Mouse (Mus musculus): ENCODE data around the gene Tgfbr3. TPM values are rescaled to one million over a fixed set of nuclear protein-coding genes. Genes with fewer than 3 reads are reported as not detected.

Tgfbr3 gene
- total RNA-seq, 2 experiments from 2014 or later: 2.4 TPM

DNA sequence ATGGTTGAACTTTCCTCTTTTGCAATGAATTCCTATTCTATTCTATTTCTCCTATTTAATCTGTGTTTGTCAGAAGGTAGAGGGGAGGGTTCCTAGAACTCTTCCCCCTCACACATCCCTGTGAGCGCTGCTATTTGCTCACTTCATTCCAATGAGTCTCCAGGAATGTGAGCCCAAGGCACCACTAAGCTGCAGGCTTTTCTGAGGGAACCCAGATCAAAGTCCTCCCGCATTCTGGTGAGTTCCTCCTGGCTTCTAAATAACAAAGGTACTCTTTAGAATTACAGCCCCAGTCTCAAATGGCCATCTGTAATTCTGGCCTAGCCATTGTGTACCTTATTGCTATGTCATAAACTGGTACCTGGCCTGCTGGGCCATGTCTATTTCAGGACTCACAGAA is 72.3 kb downstream of the Tgfbr3 start:
- ATAC-seq (replicated peaks; ENCODE audit: poor library complexity, severe bottlenecking): no peak

DNA sequence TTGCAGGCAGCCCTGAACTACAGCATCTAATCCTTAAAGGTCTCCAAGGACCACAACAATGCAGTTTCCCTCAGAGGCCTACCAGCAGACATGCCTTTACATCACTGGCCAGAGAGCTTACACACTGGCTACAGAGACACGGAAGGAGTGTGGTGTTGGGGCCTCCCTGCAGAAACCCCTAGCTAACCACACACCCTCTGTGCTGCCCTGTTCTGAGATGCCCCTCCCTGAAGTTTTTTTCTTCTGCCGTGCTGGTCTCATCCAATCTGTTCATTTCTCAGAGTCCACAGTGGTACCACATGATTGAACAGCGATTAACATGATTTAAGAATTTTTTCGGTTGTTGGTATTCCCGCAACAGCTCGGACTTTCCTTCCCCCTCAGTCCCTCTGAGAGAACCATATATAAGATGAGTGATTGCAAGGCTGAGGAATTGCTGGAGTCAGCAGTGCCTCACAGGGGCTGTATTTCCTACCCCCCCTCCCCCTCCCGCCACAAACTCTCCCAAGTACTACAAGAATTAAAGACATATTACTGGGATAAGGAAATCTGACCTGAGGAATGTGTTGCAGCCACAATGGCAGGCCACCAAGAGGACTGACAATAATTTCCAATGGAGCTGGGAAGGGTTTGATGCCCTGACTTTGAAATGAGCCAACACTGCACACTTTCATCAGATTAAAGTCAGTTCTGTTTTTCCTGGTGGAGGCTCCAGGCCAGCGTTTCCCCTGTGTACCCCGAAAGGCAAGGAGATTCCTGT is 75.9 kb downstream of the Tgfbr3 start:
- ATAC-seq (replicated peaks; ENCODE audit: poor library complexity, severe bottlenecking): no peak

DNA sequence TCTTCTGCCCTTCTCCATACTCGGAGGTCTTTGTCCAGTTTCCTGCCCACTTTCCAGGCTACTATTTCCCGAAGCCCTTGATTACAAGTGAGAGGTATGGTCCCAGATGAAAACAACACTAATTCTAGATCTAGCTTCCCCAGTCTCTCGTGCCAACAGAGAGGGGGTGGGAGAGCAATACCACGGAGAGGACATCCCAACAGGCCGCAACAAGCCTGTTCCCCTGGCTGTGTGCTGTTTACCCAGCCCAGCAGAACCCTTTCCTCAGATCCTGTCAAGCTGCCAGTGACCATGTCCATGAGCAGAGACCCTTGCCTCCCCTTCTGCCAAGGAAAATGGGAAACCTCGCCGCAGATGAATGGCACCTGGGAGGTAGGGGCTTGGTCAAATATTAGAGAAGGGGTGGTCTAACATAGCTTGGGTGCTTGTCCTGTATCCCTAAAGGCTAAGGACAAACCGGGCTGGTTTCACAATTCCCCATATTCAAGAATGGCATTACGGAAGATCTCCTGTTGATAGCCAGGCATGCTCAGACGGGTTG is 77.5 kb downstream of the Tgfbr3 start:
- ATAC-seq (replicated peaks; ENCODE audit: poor library complexity, severe bottlenecking): no peak

- ATAC-seq (replicated peaks; ENCODE audit: poor library complexity, severe bottlenecking): no peak
Measured at GRCm38 (mm10) chr5:107210040-107210439, 79.4 kb downstream of the Tgfbr3 start.

DNA sequence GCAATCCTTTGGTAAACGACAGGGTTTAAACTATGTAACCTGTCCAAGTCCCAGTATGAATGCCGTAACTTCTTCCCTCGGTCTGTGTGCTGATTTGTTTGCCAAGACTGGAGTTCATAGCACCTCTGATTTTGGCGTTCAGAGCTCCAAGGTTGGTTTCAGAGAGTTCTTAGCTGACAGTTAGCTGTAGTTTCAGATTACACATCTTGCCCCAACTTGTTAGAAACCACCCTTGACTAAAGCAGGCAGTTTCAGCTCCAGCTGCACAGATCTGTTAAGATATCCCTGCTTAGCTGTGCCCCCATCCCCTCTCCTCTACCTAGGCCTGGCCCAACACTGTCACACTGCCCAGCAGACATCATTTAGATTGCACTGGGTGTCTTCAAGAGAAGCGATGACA is 81.5 kb downstream of the Tgfbr3 start:
- ATAC-seq (replicated peaks; ENCODE audit: poor library complexity, severe bottlenecking): no peak

DNA sequence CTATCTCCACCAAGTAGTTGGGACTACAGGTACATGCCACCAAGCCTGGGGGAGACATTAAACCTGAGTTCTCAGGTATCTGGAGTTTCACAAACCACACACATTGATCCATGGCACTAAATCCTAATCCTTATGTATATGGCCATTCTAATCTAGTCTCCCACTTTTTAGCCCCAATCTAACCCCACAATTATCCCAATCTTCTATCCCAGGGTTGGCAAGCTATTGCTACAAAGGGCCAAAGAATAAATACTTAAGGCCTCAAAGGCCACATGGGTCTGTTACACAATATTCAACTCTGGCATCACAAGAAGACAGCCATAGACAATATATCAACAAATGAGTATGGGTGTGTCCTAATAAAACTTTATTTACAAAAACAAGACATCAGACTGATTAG is 85.1 kb downstream of the Tgfbr3 start:
- ATAC-seq (replicated peaks; ENCODE audit: poor library complexity, severe bottlenecking): no peak

DNA sequence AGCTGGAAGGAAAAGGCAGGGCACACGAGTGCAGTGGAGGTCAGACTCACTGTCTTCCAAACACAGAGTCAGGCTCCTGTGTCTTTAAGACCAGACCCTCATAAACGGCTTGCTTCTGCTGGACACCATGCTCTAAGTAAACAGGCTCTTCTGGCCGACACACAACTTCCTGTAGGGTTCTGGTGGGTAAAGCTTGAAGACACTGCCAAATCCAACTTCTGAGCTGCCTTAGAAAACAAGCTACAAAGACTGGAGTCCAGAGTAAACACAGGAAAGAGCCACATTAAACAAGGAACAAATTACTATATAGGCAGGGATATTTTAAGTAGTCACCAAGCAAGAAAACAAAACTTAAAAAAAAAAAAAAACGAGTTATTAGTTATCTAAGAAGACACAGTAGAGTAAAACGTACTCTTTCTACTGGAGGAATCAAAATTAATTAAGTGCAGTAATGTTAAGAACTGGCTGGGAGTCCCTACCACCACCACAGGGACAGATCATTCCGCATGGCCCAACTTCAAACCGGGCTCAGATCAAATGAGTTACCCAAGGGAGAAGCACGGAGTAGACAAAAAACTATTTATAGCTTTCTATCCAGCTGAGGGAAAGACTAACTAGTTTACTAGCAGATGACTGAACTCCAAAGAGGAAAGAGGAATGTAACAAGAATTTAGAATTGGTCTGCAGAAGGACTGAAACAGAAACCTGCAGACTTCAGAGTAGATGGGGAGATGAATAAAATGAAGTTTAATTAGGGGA is 86.4 kb downstream of the Tgfbr3 start:
- ATAC-seq (replicated peaks; ENCODE audit: poor library complexity, severe bottlenecking): no peak

DNA sequence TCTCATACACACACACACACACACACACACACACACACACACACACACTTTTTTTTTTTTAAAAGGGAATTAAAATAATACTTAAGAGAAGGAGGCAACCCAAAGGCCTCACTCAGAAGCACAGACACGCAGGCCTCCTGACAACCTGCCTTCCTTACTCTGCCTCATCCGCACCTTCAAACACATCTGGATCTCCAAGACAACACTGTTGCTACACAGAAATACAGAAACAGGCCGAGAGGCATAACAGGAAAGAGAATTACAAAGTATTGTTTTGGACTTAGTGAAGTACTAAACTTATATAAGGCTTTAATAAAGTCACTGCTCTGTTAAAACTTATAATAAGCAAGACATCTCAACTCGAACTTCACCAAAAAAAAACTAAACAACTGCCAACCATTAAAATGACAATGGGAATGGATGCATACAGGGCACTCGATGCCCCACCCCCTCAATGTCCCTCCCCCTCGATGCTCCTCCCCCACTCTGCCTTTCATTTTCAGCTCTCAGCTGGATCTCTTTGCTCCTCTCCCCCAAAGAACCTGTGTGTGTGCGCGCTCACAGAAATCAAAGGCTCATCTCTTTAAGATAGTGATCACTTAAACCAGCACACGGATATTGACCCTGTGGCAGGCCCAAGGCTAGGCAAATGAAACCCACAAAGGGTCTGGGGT is 87.8 kb downstream of the Tgfbr3 start:
- no peak for ATAC-seq (replicated peaks; ENCODE audit: poor library complexity, severe bottlenecking)

DNA sequence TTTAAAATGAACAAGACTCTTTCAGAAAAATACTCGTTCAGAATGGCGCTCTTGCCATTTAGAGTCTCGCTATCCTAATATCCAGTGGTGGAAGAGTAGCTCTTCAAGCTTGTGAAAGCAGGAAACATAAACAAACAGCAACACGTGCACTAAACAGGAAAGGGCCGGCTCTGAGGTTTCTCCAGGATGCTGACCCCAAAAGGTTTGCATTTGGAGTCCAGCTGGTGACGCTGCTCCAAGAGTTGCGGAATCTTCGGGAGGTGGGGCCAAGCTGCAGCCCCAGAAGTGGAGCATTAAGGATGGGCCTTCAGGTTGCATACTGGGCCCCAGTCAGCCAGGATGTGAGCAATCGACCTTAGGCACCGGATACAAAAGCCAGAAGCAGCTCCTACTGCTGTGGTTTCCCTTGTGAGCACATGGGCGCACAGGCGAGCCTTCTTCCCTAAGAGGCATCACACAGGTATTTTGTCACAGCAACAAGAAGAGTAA is 88.5 kb downstream of the Tgfbr3 start:
- peak; percentile 89 for ATAC-seq (replicated peaks; ENCODE audit: poor library complexity, severe bottlenecking)

- peak; percentile 43 for ATAC-seq (replicated peaks; ENCODE audit: poor library complexity, severe bottlenecking)
Measured at GRCm38 (mm10) chr5:107200221-107200635, 89.2 kb downstream of the Tgfbr3 start.

DNA sequence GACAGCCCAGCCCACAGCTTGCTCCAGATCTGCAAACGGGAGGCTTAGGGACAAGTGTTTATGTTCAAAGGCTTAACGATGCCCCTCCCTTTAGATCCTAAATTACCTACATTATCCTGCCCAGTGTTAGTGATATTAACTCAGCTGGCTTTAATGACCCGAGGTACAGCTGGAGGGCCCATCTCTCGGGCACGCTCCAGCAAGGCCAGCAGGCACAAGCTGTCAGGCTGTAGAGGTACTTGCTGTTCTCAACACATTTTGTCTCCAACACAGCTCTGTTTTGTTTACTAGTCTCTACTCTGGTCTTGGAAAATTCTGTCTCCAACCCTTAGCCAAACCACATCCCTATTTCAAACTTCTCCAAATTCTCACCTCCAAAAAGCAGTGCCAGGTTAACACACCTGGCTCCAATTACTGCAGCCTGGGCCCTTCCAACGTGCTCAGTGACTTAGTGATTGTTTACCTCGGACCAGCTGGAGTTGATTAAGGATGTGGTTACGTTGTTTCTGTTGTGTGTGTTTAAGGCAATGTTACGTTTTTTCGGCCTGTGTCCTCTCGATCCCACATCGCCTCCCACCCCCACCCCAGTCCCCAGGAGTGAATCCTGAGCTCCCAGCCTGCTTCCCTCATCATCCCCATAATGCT is 93.6 kb downstream of the Tgfbr3 start:
- no peak for ATAC-seq (replicated peaks; ENCODE audit: poor library complexity, severe bottlenecking)

DNA sequence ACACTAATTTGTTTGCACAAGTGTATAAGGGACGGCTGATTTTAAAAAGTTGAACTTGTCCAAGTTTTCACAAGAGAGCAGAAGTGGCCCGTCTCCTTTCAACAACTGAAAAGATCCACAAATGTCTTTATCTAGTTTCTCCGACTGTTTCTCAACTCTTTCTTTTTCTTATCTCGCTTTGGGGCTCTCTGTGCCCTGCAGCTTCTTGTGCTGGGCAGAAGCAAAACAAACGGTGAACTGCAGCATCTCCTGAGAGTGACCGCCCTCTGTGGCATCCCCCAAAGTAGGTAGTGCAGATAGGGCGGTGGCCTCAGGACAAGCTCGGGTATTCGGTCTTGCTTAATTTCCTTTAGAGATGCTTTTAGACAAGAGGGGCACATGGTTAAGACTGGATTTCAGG is 96.3 kb downstream of the Tgfbr3 start:
- peak; percentile 42; the same call in 1 of the 2 replicates for ATAC-seq (replicated peaks; ENCODE audit: poor library complexity, severe bottlenecking)

- ATAC-seq (replicated peaks; ENCODE audit: poor library complexity, severe bottlenecking): no peak
Measured at GRCm38 (mm10) chr5:107192372-107192771, 97.1 kb downstream of the Tgfbr3 start.

- no peak for ATAC-seq (replicated peaks; ENCODE audit: poor library complexity, severe bottlenecking)
Measured at GRCm38 (mm10) chr5:107188551-107188950, 100.9 kb downstream of the Tgfbr3 start.

GRCm38 (mm10) chr5:107186206-107186605 is 103.2 kb downstream of the Tgfbr3 start:
- no peak for ATAC-seq (replicated peaks; ENCODE audit: poor library complexity, severe bottlenecking)

DNA sequence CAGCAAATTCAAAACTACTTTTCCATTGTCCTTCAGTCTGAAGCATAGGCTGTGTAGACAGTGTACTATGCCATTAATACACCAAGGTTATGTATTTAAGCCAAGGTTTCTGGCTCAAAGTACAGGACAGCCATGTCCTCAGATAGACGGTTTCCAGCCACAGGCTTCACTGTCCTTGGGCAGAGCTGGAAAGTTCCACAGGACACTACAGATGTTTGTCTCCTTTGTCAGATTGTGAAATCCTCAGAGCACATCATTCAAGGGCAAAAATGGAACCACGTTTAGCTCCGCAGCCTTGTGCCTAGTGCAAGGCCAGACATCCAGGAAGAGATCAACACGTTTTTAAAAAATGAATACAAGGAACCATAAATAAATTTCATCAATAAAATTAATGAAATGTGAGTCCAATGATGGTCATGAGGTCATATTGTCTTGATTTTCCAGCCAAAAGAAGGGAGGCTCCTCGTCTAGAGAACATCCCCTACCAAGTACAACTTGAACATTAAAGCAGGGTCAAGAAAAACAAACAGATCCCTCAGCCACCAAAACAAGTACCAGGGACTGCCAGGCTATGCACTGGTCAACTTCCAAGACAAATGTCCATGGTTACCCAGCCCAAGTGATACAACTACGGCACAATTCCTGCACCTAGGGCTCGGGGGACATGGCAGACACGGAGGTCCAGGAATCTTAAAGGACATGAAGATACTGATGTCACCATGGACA is 105.1 kb downstream of the Tgfbr3 start:
- ATAC-seq (replicated peaks; ENCODE audit: poor library complexity, severe bottlenecking): no peak

- ATAC-seq (replicated peaks; ENCODE audit: poor library complexity, severe bottlenecking): no peak
Measured at GRCm38 (mm10) chr5:107183537-107183936, 105.9 kb downstream of the Tgfbr3 start.

DNA sequence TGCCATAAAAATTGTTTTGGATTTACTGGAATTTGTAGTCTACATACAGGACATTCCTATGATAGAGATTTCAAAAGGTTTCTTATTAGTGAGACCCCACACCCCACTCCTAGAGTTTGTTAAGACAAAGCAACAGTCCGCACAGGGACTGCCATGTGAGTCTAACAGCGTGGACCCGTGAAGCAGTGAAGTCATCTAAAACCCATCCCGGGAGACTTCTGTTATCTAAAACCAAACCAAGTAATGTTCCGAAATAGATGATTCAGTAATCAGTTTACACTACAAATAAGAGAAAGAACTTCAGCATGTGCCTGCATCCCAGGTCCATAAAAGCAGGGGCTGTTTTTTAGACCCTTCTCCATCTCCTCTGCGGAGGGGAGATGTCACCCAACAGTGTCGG is 106.7 kb downstream of the Tgfbr3 start:
- ATAC-seq (replicated peaks; ENCODE audit: poor library complexity, severe bottlenecking): no peak

GRCm38 (mm10) chr5:107181820-107182219 is 107.6 kb downstream of the Tgfbr3 start:
- no peak for ATAC-seq (replicated peaks; ENCODE audit: poor library complexity, severe bottlenecking)

DNA sequence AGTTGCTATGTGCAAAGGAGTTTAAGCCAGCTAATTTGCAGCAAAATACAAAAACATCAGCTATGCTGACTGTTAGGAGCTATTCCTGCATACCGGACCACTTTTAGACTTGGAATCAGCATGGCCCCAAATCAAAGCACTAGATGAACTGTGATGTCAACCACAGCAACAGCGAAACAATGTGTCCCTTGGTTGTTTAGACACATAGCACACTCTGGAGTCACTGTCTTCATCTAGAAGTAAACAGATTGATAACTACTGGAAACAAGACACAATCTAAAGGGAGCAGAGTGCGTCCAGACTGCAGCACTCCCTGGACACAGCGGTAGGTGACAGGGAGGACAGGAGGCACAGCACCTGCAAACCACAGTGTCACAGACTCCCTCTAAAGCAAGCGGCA is 110.2 kb downstream of the Tgfbr3 start:
- ATAC-seq (replicated peaks; ENCODE audit: poor library complexity, severe bottlenecking): no peak

Data from granulocyte monocyte progenitor cell, adult 5-6 weeks (primary cell).